Mouse (Mus musculus) stomach, embryonic 14.5 days (tissue): ENCODE measurements around the gene Dusp27. TPM values are rescaled to one million over a fixed set of nuclear protein-coding genes. Genes with fewer than 3 reads are reported as not detected.

ENCODE experiments used
- ATAC-seq: fragments of 200-750 bp; cut with Nextera tagmentation; 2 replicates; pipeline ENCODE4 v1.8.0; 2017; ENCODE audit warnings: low read depth, moderate TSS enrichment; ENCODE audit not compliant: insufficient number of reproducible peaks, insufficient read depth, low FRiP score
- H3K27ac ChIP-seq: fragments of 300-500 bp; sonication (generic); 2 replicates; pipeline ENCODE4 v1.5.1; 2014; ENCODE audit warnings: mild to moderate bottlenecking, low read length, moderate library complexity, mixed read lengths
- H3K27me3 ChIP-seq: fragments of 300-500 bp; sonication (generic); 2 replicates; pipeline ENCODE4 v1.6.1; 2014; ENCODE audit warnings: low read length, control low read depth, mixed read lengths; ENCODE audit not compliant: control insufficient read depth, insufficient read depth
- H3K36me3 ChIP-seq: fragments of 300-500 bp; sonication (generic); 2 replicates; pipeline ENCODE4 v1.6.1; 2014; ENCODE audit warnings: mild to moderate bottlenecking, control low read depth, low read length, moderate library complexity, mixed read lengths; ENCODE audit not compliant: control insufficient read depth, insufficient read depth
- H3K4me1 ChIP-seq: fragments of 300-500 bp; sonication (generic); 2 replicates; pipeline ENCODE4 v1.6.1; 2014; ENCODE audit warnings: low read length, control low read depth, mixed read lengths; ENCODE audit not compliant: control insufficient read depth, insufficient read depth
- H3K4me2 ChIP-seq: fragments of 300-500 bp; sonication (generic); replicated peaks from 2 replicates; pipeline ENCODE4 v1.6.1; 2014; ENCODE audit warnings: low read depth, low read length, control low read depth
- H3K4me3 ChIP-seq: fragments of 300-500 bp; sonication (generic); 2 replicates; pipeline ENCODE4 v1.5.1; 2014; ENCODE audit warnings: low read depth, low read length, control low read depth
- H3K9ac ChIP-seq: fragments of 300-500 bp; sonication (generic); replicated peaks from 2 replicates; pipeline ENCODE4 v1.6.1; 2014; ENCODE audit warnings: low read depth, mild to moderate bottlenecking, control low read depth, low read length, moderate library complexity, mixed read lengths
- H3K9me3 ChIP-seq: fragments of 300-500 bp; sonication (generic); 2 replicates; pipeline ENCODE4 v1.6.1; 2016; ENCODE audit warnings: low read depth, low read length, control low read depth; ENCODE audit not compliant: control insufficient read depth
- WGBS: fragments of 180-500 bp; shearing (Covaris S2); extraction: QIAGEN DNeasy Blood & Tissue Kit; methylation state at CpG from one replicate; pipeline ENCODE4 v1.1.7; 2014; 5-methylcytosine and 5-hydroxymethylcytosine counted together
- polyA plus RNA-seq: library from polyadenylated mRNA; unstranded; fragments of >200 nt; fragmentation: Nextera tagmentation; extraction: Ambion mirVana; gene quantifications from 2 replicates; pipeline ENCODE4 v1.2.1, GENCODE M21; 2014

Dusp27 gene
- polyA plus RNA-seq, result 1.9 and 2.7 TPM in 2 replicates

- no peaks in the 10 kb centered on the region for H3K36me3 ChIP-seq
- ATAC-seq, result 0 out of 2 replicates have a peak, but pooled peaks have one; percentile 12
- peaks cover 20% of the 10 kb centered on the region; the same call in 1 of the 2 replicates for H3K4me1 ChIP-seq
- no peak within 1 kb of the TSS for H3K9ac ChIP-seq
- H3K27me3 ChIP-seq, result no peaks in the 10 kb centered on the region
- no peaks in the 10 kb centered on the region for H3K9me3 ChIP-seq
- WGBS, result 29% methylated on average over 4 of the region's 4 CpGs
- H3K4me3 ChIP-seq, result no peak within 1 kb of the TSS
- H3K27ac ChIP-seq, result peak within 1 kb of the TSS; percentile 39; the same call in 1 of the 2 replicates
- peak within 1 kb of the TSS; percentile 22 for H3K4me2 ChIP-seq
Observed at GRCm38 (mm10) chr1:166127719-166128118, at the start of gene Dusp27. Gene Dusp27 (minus strand): TSS chr1:166127922.

- Histone ChIP-seq H3K4me1 (no peaks in the 10 kb centered on the region), H3K27ac (no peak overlapping the region), H3K36me3 (no peaks in the 10 kb centered on the region), H3K4me2 (no peak overlapping the region), H3K9ac (no peak overlapping the region), H3K27me3 (no peaks in the 10 kb centered on the region), H3K4me3 (no peak overlapping the region), H3K9me3 (no peaks in the 10 kb centered on the region)
- ATAC-seq, result no peak
- WGBS, result 83% methylated on average over 9 of the region's 9 CpGs
Observed at GRCm38 (mm10) chr1:166173621-166174020, 45.9 kb upstream of the Dusp27 start.

- Histone ChIP-seq H3K4me2 (no peak overlapping the region), H3K9ac (no peak overlapping the region), H3K4me3 (no peak overlapping the region), H3K4me1 (no peaks in the 10 kb centered on the region), H3K27me3 (no peaks in the 10 kb centered on the region), H3K9me3 (no peaks in the 10 kb centered on the region), H3K36me3 (no peaks in the 10 kb centered on the region), H3K27ac (no peak overlapping the region)
- no peak for ATAC-seq
- 78% methylated on average over 3 of the region's 3 CpGs for WGBS
Observed at GRCm38 (mm10) chr1:166172992-166173391, 45.3 kb upstream of the Dusp27 start.

GRCm38 (mm10) chr1:166170852-166171251, 43.1 kb upstream of the Dusp27 start:
- WGBS, result 91% methylated on average over 12 of the region's 12 CpGs
- ATAC-seq, result no peak
- no peaks in the 10 kb centered on the region for H3K36me3 ChIP-seq
- H3K4me3 ChIP-seq, result no peak overlapping the region
- H3K27ac ChIP-seq, result no peak overlapping the region
- H3K4me1 ChIP-seq, result no peaks in the 10 kb centered on the region
- no peaks in the 10 kb centered on the region for H3K27me3 ChIP-seq
- no peak overlapping the region for H3K4me2 ChIP-seq
- no peak overlapping the region for H3K9ac ChIP-seq
- H3K9me3 ChIP-seq, result no peaks in the 10 kb centered on the region

GRCm38 (mm10) chr1:166169713-166170112, 42.0 kb upstream of the Dusp27 start:
- H3K9ac ChIP-seq, result no peak overlapping the region
- no peaks in the 10 kb centered on the region for H3K9me3 ChIP-seq
- H3K27ac ChIP-seq, result no peak overlapping the region
- no peak overlapping the region for H3K4me2 ChIP-seq
- H3K27me3 ChIP-seq, result no peaks in the 10 kb centered on the region
- 84% methylated on average over 7 of the region's 7 CpGs for WGBS
- ATAC-seq, result no peak
- H3K36me3 ChIP-seq, result no peaks in the 10 kb centered on the region
- H3K4me3 ChIP-seq, result no peak overlapping the region
- H3K4me1 ChIP-seq, result no peaks in the 10 kb centered on the region

GRCm38 (mm10) chr1:166168017-166168416, 40.3 kb upstream of the Dusp27 start:
- 94% methylated on average over 7 of the region's 7 CpGs for WGBS
- Histone ChIP-seq H3K4me3 (no peak overlapping the region), H3K4me1 (no peaks in the 10 kb centered on the region), H3K27me3 (no peaks in the 10 kb centered on the region), H3K9ac (no peak overlapping the region), H3K27ac (no peak overlapping the region), H3K9me3 (no peaks in the 10 kb centered on the region), H3K36me3 (no peaks in the 10 kb centered on the region), H3K4me2 (no peak overlapping the region)
- no peak for ATAC-seq

GRCm38 (mm10) chr1:166167405-166167804, 39.7 kb upstream of the Dusp27 start:
- no peak overlapping the region for H3K4me3 ChIP-seq
- 85% methylated on average over 4 of the region's 4 CpGs for WGBS
- no peak overlapping the region for H3K27ac ChIP-seq
- no peaks in the 10 kb centered on the region for H3K9me3 ChIP-seq
- ATAC-seq, result no peak
- H3K36me3 ChIP-seq, result no peaks in the 10 kb centered on the region
- H3K4me2 ChIP-seq, result no peak overlapping the region
- H3K4me1 ChIP-seq, result no peaks in the 10 kb centered on the region
- no peaks in the 10 kb centered on the region for H3K27me3 ChIP-seq
- no peak overlapping the region for H3K9ac ChIP-seq

- Histone ChIP-seq H3K9me3 (no peaks in the 10 kb centered on the region), H3K4me2 (no peak overlapping the region), H3K27ac (no peak overlapping the region), H3K4me3 (no peak overlapping the region), H3K4me1 (no peaks in the 10 kb centered on the region), H3K36me3 (no peaks in the 10 kb centered on the region), H3K9ac (no peak overlapping the region), H3K27me3 (peaks cover under 1% of the 10 kb centered on the region; the same call in 1 of the 2 replicates)
- 90% methylated on average over 9 of the region's 9 CpGs for WGBS
- ATAC-seq, result no peak
Observed at GRCm38 (mm10) chr1:166165159-166165558, 37.4 kb upstream of the Dusp27 start.

GRCm38 (mm10) chr1:166164580-166164979, 36.9 kb upstream of the Dusp27 start:
- Histone ChIP-seq H3K4me3 (no peak overlapping the region), H3K9me3 (no peaks in the 10 kb centered on the region), H3K4me2 (no peak overlapping the region), H3K27ac (no peak overlapping the region), H3K9ac (no peak overlapping the region), H3K4me1 (no peaks in the 10 kb centered on the region), H3K27me3 (peaks cover 3% of the 10 kb centered on the region; the same call in 1 of the 2 replicates), H3K36me3 (no peaks in the 10 kb centered on the region)
- WGBS, result 87% methylated on average over 14 of the region's 14 CpGs
- ATAC-seq, result no peak
